Mouse (Mus musculus) G1E (cell line): ENCODE data around the gene Lenep. TPM values are rescaled to one million over a fixed set of nuclear protein-coding genes. Genes with fewer than 3 reads are reported as not detected.

Experiments
- ATAC-seq: 2 replicates; pipeline ENCODE4 v1.8.0; 2016; ENCODE audit warnings: mild to moderate bottlenecking; ENCODE audit not compliant: insufficient number of reproducible peaks, poor library complexity, low FRiP score, severe bottlenecking; ENCODE audit errors: extremely low read depth
- DNase-seq: peaks from one replicate; pipeline ENCODE4 v3.0.0; 2012; ENCODE audit warnings: low spot score
- H3K27me3 ChIP-seq: 2 replicates; pipeline ENCODE4 v1.6.1; 2012; ENCODE audit warnings: mild to moderate bottlenecking, low read length, inconsistent platforms; ENCODE audit not compliant: insufficient read depth
- H3K36me3 ChIP-seq: replicated peaks from 2 replicates; pipeline ENCODE3; 2012; ENCODE audit warnings: mild to moderate bottlenecking, inconsistent platforms
- H3K4me1 ChIP-seq: 2 replicates; pipeline ENCODE4 v1.6.1; 2012; ENCODE audit warnings: low read depth, low read length, inconsistent platforms, mixed read lengths; ENCODE audit not compliant: insufficient read depth
- H3K4me3 ChIP-seq: 2 replicates; pipeline ENCODE4 v1.5.1; 2012; ENCODE audit warnings: low read depth, mild to moderate bottlenecking, inconsistent platforms, low read length, moderate library complexity, mixed read lengths
- H3K9me3 ChIP-seq: replicated peaks from 2 replicates; pipeline ENCODE4 v1.6.1; 2012; ENCODE audit warnings: inconsistent platforms
- CTCF ChIP-seq: IDR thresholded peaks from 2 replicates; pipeline ENCODE4 v1.5.1; 2012; ENCODE audit warnings: low read depth, low read length, inconsistent platforms, mixed read lengths
- GATA1 ChIP-seq: IDR thresholded peaks from 2 replicates; pipeline ENCODE4 v1.6.1; 2012; ENCODE audit warnings: borderline replicate concordance, low read length, inconsistent platforms, mixed read lengths
- GATA2 ChIP-seq: IDR thresholded peaks from 2 replicates; pipeline ENCODE4 v1.6.1; 2012; ENCODE audit warnings: low read depth, low read length, inconsistent platforms, borderline replicate concordance
- POLR2AphosphoS5 ChIP-seq: IDR thresholded peaks from 2 replicates; pipeline ENCODE4 v1.6.1; 2012; ENCODE audit warnings: low read depth, low read length, inconsistent platforms; ENCODE audit not compliant: insufficient replicate concordance
- TAL1 ChIP-seq: conservative IDR thresholded peaks from 2 replicates; pipeline ENCODE4 v1.6.1; 2012; ENCODE audit warnings: low read depth, low read length, inconsistent platforms, mixed read lengths
- polyA plus RNA-seq: library from polyadenylated mRNA; stranded (reverse); fragments of >175 nt; gene quantifications from 2 replicates; pipeline ENCODE4 v1.2.3, GENCODE M21; 2012
- total RNA-seq, 2 experiments: library from RNA; stranded (forward) in 1 of 2; stranded (reverse) in 1 of 2; fragments of 200-1000 nt in 1 of 2; fragments of >200 nt in 1 of 2; fragmentation: Nextera tagmentation in 1 of 2; gene quantifications; 2 replicates each; pipeline ENCODE4 v1.2.3; 2014 to 2017

Lenep gene
- total and polyA plus RNA-seq, 3 experiments: 0.12 to 3.7 (median 0.98) TPM

- Histone ChIP-seq H3K36me3 (peaks cover 100% of the 10 kb centered on the region), H3K4me1 (peaks cover 84% of the 10 kb centered on the region), H3K27me3 (no peaks in the 10 kb centered on the region), H3K4me3 (no peak overlapping the region), H3K9me3 (no peaks in the 10 kb centered on the region)
- TF ChIP-seq TAL1 (no peak), GATA2 (no peak), GATA1 (no peak), CTCF (no peak), POLR2AphosphoS5 (no peak)
- ATAC-seq (no peak), DNase-seq (no peak)
Measured at GRCm38 (mm10) chr3:89382950-89383349, 19.6 kb downstream of the Lenep start.

- no peak for ATAC-seq
- Histone ChIP-seq H3K27me3 (no peaks in the 10 kb centered on the region), H3K9me3 (no peaks in the 10 kb centered on the region), H3K36me3 (peaks cover 100% of the 10 kb centered on the region), H3K4me3 (no peak overlapping the region), H3K4me1 (peaks cover 80% of the 10 kb centered on the region)
- no peak for DNase-seq
- TF ChIP-seq POLR2AphosphoS5 (no peak), GATA1 (no peak), GATA2 (no peak), TAL1 (no peak), CTCF (no peak)
Measured at GRCm38 (mm10) chr3:89382033-89382882, 20.3 kb downstream of the Lenep start.

GRCm38 (mm10) chr3:89381233-89381632 lies 21.4 kb downstream of the Lenep start:
- Histone ChIP-seq H3K36me3 (peaks cover 100% of the 10 kb centered on the region), H3K4me3 (no peak overlapping the region), H3K9me3 (no peaks in the 10 kb centered on the region), H3K27me3 (no peaks in the 10 kb centered on the region), H3K4me1 (peaks cover 70% of the 10 kb centered on the region)
- ATAC-seq: no peak
- no peak for TF ChIP-seq TAL1
- TF ChIP-seq POLR2AphosphoS5: no peak
- no peak for TF ChIP-seq CTCF
- no peak for TF ChIP-seq GATA1
- no peak for TF ChIP-seq GATA2
- DNase-seq: no peak

GRCm38 (mm10) chr3:89380711-89381110 lies 21.9 kb downstream of the Lenep start:
- Histone ChIP-seq H3K36me3 (peaks cover 97% of the 10 kb centered on the region), H3K27me3 (no peaks in the 10 kb centered on the region), H3K9me3 (no peaks in the 10 kb centered on the region), H3K4me1 (peaks cover 65% of the 10 kb centered on the region), H3K4me3 (no peak overlapping the region)
- ATAC-seq (no peak), DNase-seq (no peak)
- TF ChIP-seq CTCF: no peak
- no peak for TF ChIP-seq GATA1
- no peak for TF ChIP-seq POLR2AphosphoS5
- TF ChIP-seq GATA2: no peak
- no peak for TF ChIP-seq TAL1

DNA sequence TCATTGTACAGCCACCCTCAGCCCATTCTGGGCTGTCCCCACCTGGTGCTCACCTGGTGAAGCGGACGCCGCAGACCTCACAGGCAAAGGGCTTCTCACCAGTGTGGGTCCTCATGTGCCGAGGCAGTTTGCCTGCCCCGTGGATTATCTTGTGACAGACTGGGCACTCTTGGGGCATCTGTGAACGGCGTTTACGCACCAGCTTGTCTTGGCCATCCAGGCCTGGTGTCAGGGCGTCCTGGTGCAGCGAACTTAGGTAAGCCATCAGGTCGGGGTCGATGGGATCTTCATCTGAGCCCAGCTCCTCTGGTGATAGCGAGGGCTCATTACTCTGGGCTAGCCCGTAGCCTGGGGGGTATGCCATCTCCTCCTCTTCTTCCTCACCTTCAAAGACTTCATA lies 22.3 kb downstream of the Lenep start:
- Histone ChIP-seq H3K27me3 (no peaks in the 10 kb centered on the region), H3K4me1 (peaks cover 61% of the 10 kb centered on the region), H3K4me3 (no peak overlapping the region), H3K9me3 (no peaks in the 10 kb centered on the region), H3K36me3 (peaks cover 93% of the 10 kb centered on the region)
- TF ChIP-seq TAL1 (no peak), GATA2 (no peak), GATA1 (no peak), CTCF (no peak), POLR2AphosphoS5 (no peak)
- DNase-seq (no peak), ATAC-seq (no peak)

DNA sequence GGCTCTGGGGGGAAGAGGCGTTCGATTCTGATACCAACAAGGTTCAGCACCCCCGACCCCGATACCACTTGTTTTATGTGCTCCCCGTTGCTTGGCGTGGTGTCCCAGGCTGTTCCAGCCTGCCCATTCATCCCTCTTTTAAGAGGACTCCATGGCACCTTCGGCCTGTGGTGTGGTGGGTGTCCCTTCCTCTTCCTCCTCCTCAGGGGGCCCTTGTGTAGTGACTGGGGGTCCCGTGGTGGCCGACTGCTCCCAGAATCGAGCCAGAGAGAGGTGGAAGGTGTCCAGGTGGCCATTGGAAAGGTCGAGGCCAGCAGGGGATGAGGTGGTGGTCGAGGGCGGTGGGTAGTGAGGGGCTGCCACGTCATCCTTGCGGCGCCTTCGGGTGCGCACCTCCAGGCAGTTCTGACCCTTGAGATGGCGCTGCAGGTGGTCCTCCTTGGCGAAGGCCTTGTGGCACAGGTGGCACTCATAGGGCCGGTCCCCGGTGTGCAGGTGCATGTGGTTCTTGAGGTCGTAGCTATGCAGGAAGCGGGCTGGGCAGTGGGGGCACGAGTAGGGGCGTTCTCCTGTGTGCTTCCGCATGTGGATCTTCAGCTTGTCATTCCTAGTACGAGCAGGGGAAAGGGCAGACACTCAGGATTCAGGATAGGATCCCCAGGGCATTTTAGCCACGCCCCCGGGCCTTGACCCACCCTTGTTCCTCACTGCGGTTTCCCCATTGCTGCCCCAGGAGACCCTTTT lies 23.0 kb downstream of the Lenep start:
- H3K27me3 ChIP-seq: no peaks in the 10 kb centered on the region
- peaks cover 85% of the 10 kb centered on the region for H3K36me3 ChIP-seq
- H3K9me3 ChIP-seq: no peaks in the 10 kb centered on the region
- no peak overlapping the region; the same call in 1 of the 2 replicates for H3K4me3 ChIP-seq
- ATAC-seq: no peak
- peaks cover 54% of the 10 kb centered on the region for H3K4me1 ChIP-seq
- TF ChIP-seq POLR2AphosphoS5: no peak
- no peak for TF ChIP-seq GATA2
- no peak for TF ChIP-seq TAL1
- no peak for TF ChIP-seq GATA1
- no peak for TF ChIP-seq CTCF
- no peak for DNase-seq
